Mouse (Mus musculus): Measurements from ENCODE around the gene Vamp4.

Gene Vamp4

DNA sequence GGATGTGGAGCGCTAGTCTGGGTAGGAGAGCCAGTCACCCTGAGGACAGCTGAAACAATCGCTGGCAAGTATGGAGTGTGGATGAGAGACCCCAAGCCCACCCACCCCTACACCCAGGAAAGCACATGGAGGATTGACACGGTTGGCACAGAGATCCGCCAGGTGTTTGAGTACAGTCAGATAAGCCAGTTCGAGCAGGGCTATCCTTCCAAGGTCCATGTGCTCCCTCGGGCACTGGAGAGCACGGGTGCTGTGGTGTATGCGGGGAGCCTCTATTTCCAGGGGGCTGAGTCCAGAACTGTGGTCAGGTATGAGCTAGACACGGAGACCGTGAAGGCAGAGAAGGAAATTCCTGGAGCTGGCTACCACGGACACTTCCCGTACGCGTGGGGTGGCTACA, 78.1 kb downstream of the Vamp4 start:
- no peak for DNase-seq (ENCODE audit: low spot score)

All from yolk sac, embryonic 10.5 days (tissue).